Mouse (Mus musculus): ENCODE results near the gene Dnajb4.
A peak's percentile ranks its signal among the peaks of the same experiment; 100 is the strongest.

Gene Dnajb4

DNA sequence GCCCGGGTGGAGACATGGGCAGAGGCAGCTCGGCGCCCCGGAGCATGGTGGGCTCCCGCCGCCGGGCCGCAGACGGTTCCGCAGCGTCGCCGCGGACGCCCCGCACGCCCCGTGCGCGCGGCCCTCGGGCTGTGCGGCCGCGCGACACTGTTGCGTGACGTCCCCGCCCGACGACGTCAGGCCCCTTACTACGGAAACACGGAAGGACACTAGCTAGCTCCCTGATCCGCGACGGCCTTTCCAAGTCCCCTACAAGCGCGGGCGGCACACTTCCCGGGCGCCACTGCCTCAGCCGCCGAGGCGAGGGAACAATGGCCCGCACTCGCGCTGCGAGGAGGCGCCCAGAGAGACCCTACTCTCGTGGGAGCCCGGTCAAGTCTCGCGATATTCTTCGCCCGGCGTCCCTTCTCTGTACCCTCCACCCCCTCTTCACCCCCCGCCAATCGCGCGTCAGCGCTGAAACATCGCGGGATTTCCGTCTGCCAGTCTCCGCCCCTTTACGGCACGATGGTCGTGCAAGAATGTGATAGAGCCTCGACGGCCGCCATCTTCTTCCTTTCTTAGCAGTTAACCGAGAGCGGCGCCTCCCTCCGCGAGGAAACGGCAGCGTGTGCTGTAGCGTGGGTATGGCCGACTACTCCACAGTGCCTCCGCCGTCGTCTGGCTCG, at the start of gene Dnajb4, which contains the start of gene Fubp1:
Gene Dnajb4 (minus strand): TSS at position 336 of the 668 bp plus-strand sequence.
Gene Fubp1 (plus strand): TSS at position 456 of the 668 bp plus-strand sequence.
- DNase-seq, result peak; percentile 99

DNA sequence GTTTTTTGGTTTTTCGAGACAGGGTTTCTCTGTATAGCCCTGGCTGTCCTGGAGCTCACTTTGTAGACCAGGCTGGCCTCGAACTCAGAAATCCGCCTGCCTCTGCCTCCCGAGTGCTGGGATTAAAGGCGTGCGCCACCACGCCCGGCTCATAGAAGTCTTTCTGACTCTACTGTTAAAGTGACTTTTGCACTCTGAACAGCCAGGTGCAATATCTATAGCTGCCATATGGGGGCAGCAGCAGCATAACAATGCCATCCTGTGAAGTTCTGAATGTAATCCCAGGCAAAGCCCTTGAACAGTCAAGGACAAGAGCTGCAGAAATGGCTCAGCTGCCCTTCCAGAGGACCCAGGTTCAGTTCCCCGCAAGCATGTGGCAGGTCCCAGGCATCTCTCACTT, 49.3 kb upstream of the Dnajb4 start:
- DNase-seq, result peak; percentile 80

DNA sequence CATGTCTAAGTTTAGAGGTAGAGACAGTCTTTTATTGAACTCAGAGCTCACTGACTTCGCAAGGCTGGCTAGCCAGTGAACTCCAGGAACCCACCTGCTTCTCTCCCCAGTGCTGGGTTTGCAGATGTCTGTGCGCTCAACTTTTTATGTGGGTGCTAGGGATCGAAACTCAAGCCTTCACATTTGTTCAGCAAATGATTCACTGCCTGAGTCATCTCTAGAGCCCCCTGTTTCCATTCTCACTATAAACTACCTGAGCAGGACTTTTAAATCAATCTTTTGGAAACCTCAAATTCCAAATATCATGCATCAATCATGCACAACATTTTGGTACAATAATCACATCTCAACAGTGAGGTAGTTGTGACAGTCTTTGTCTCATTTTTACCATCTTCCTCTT, 47.4 kb upstream of the Dnajb4 start:
- DNase-seq, result no peak

DNA sequence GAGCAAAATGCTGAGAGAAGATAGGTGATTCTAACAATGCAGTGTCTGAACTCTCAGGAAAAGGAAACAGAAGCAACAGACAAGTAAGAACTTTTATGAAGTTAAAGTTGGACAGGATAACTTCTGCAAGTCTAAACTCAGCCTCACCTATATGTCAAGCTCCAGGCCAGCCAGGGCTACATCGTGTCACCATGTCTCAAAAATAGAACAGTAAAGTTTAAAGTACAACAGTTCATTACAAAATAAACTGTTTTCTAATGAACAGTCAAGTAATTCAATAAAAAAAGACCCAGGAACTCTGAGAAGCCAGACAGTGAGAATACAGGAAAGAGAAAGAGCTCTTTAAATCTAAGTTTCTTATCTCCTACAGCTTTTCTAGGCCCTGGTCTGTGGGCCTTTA, 40.4 kb upstream of the Dnajb4 start:
- no peak for DNase-seq

DNA sequence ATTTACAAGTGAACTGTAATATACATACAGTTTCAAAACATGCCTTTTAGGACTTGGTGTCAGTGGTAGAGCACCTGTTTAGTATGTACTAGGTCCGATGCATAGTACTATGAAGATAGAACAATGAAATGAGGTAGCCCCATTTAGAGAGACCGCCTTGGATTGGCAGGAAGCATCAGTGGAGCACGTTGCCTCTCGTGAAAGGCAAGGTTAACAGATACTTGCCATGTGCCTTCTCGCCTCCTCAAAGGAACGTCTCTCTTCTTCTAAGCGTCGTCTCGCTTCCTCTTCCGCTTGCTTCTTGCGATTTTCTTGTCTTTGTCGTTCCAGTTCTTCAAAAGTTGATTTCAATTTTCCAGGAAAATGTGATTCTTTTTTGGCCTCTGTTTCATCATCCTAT, 37.6 kb upstream of the Dnajb4 start:
- no peak for DNase-seq

DNA sequence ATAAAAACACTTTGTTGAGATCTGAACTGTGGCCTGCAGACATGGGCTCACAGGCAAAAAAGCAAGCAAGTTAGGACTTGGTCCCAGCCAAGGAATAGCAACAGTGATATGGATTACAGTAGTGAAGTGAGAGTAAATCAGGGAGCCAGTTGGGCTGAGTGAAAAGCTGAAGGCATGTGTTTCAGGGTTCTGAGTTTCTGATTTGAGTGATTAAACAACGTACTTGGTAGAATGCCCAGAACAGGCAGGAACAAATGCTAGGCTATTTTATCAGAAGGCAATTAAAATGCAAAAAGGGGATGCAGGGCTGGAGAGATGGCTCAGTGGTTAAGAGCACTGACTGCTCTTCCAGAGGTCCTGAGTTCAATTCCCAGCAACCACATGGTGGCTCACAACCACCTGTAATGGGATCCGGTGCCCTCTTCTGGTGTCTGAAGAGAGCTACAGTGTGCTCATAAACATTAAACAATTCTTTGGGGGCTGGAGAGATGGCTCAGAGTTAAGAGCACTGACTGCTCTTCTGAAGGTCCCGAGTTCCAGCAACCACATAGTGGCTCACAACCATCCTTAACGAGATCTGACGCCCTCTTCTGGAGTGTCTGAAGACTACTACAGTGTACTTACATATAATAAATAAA, 35.3 kb upstream of the Dnajb4 start:
- DNase-seq, result no peak

DNA sequence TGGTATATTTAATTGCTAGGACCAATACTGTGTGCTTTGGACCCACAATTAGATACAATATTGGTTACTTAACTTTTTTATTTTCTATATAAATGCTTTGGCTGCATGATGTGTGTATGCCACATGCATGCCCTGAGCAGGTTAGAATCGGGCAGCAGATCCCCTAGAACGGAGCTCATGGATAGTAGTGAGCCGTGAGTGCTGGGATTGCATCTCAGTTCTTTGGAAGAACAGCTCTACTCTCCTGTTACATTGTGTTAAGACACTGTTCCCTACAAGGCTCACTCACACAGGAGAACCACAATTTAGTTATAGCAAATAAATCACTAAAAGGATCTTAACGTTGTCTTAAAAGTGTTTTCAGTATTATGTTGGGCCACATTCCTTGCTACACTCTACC, 33.2 kb upstream of the Dnajb4 start:
- DNase-seq, result no peak

DNA sequence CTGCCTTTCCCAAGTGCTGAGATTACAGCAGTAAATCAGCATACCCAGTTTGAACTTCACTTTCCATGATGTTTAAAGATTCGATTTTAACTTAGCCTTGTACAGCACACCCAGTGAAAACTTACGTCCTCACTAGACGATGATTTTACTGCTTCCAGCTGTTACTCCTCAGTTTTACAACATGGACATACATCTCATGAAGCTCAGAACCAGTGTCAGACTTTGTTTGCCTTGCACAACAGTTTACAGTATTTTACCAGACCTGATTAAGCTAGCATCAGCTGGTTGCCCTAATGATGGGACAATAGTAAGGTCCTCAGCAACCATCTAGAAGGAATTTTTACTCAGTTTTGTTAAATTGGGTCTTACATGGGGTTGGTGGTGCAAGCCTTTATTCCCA, 31.0 kb upstream of the Dnajb4 start:
- no peak for DNase-seq

DNA sequence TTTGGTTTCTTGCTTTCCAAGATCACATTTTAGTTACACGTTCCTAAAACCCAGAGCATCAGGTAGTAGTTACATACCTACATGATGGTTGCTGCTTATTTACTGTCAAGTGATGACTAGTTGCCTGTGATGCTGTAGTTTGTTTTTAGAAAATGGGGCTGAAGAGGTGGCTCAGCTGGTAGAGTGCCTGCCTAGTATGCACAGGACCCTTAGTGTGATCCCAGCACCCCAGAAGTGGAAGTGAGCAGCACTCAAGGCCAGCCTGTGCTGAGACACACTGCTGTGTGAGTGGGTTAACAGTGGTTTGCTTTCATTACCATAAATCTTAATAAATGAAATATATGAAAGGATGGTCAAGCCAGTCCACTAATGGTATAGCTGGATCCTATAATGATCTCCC, 29.5 kb upstream of the Dnajb4 start:
- no peak for DNase-seq

DNA sequence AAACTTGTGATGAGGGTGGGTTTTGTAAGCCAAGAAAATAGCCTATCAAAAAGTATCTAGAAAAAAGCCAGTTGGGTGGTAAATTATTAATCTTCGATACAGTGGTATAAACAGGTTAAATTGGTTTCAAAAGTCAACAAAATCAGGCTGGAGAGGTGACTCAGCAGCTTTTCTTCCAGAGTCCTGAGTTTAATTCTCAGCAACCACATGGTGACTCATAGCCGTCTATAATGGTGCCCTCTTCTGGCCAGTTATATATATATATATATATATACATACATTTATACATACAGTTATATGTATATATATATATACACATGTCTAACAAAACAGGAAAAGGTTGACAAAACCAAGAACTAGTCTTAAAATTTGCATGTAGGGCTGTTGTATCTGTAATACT, 28.7 kb upstream of the Dnajb4 start:
- DNase-seq, result peak; percentile 33

DNA sequence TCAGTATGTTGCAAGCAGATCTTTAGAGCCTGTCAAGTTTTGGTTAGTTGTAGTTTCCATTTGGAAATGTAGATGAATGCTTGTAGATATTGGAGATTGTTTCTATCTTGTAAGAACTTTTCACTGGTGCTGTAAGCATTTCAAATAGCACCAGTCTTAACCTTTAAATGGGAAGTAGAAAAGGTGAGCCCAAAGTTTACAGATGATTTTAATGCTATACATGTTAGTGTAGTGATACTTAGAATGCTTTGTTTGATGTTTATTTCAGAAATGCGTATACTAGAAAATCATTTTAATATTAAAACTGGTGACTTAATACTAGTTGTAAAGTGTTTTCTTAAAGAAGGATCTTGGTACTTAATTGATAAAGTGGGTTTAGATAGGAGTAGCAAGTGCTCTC, 25.7 kb upstream of the Dnajb4 start:
- DNase-seq, result no peak

DNA sequence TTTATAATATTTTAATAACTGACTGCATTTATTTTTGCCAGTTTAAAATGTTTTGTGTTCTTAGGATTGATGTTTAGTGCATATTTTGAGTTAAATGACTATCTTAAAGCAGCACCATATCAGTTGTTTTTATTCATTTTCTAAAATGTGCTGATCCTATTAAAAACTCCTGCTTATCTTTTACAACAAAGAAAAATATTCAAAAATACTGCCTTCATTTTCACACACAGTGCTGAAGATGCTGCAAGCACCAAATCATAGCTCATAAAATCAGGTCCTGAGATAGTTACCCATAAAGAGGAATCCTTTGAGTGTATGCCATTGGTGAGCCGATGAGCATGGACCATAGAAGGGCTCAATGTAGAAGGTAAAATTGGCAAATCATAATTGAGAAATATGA, 25.1 kb upstream of the Dnajb4 start:
- no peak for DNase-seq

DNA sequence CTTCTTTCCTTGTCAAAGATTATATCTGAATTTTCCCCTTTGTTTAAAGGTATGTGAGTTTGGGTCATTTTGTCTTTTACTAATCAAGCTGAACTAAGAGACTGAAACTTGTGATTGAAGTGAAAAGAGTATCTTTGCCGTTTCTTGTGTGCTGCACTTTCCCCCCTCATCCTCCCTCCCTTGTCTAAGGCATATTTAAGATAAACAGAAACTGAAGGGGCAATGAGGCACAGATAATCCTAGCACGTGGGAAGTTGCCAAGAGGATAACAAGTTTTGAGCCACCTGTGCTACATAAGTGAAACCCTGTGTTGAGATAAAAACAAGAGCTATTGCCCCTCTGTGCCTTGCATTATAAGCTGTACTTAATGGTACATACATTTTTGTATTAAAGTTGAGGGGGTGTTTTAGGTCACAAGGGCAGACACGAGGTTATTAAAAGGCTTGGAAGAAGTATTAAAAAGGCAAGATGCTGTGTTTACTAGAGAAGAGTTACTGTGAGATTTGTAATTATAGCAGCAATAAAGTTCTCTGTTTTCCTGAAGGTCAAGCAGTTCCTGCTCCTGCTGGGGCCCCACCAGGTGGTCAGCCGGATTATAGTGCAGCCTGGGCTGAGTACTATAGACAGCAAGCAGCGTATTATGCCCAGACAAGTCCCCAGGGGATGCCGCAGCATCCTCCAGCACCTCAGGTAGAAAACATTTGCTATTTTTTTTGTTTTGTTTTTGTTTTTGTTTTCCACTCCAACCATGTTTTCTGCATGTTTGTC, 21.4 kb upstream of the Dnajb4 start:
- DNase-seq, result no peak

DNA sequence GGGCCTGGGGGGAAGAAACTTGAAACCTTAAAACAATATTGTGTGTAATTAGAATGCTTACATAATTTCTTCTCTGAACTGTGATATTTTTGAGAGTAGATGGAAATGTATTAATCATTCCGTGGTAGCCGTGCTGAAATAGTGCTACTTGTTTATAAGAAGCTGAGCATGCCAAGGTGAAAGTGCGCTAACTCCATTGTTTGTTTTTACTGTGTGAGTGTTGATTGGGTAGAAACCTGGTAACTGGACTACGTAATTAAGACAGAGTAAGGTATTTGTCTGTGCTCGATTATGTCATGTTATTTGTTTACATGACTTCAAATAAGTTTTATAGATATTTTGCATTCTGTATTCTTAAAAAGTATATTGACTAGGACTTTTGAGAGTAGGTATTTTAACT, 19.2 kb upstream of the Dnajb4 start:
- no peak for DNase-seq

DNA sequence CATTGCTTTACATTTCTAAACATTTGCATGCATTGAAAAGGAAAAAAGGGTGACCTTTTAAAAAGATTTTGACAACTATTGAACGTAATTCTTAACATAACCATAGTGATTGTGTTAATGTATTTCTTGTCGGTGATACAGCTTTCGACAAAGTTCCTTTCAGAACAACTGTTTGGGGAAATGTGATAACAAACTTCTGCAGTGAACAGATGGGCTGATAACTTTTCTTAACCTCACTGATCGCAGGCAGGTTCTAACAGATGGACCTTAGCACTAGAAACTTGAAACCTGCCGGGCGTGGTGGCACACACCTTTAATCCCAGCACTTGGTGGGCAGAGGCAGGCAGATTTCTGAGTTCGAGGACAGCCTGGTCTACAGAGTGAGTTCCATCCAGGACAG, 18.7 kb upstream of the Dnajb4 start:
- no peak for DNase-seq

DNA sequence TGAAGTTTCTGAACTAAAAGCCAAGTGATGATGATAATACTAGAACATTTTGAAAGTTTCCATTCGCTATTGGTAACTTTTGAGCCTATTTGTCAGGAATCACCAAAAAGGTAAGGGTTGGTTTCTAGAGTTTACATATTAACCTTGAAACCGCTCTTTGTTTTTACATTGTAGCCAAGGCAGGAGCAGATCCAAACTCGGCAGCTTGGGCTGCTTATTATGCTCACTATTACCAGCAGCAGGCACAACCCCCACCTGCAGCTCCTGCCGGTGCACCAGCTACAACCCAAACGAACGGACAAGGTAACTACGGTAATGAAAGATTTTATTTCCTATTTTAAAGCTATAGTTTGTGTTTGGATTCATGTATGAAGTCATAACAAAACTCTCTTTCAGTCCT, 15.8 kb upstream of the Dnajb4 start:
- no peak for DNase-seq

DNA sequence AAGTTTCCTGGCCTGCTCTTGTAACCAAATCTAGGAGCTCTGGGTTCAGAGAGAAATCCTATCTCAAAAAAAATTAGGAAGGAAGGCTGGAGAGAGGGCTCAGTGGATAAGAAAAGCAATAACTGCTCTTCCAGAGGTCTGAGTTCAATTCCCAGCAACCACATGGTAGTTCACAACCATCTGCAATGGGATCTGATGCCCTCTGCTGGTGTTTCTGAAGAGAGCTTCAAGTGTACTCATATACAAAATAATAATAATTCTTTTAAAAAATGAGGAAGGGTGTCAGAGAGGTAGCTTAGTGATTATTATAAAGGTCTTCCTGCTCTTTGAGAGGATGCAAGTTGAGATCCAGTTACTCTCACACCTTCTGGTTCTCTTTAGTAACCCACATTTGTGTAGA, 14.8 kb upstream of the Dnajb4 start:
- DNase-seq, result no peak

DNA sequence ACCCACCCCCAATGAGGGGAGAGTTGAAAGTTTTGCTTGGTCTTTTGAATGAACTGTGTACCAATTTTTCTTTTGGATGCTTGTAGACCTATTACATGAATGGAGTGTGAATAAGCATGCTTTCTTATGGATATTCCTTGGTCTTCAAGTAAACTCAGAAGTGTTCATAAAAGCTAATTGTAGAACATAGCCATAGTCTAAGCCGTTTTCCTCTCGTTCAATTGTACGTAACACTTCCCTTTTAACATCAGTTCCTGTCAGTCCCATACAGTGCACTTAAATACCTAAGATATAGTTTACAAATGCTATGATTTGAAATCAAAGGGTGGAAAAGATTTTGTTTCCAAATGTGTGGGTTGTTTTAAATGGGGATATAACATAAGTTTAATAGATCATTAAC, 3.3 kb upstream of the Dnajb4 start:
- DNase-seq, result no peak

DNA sequence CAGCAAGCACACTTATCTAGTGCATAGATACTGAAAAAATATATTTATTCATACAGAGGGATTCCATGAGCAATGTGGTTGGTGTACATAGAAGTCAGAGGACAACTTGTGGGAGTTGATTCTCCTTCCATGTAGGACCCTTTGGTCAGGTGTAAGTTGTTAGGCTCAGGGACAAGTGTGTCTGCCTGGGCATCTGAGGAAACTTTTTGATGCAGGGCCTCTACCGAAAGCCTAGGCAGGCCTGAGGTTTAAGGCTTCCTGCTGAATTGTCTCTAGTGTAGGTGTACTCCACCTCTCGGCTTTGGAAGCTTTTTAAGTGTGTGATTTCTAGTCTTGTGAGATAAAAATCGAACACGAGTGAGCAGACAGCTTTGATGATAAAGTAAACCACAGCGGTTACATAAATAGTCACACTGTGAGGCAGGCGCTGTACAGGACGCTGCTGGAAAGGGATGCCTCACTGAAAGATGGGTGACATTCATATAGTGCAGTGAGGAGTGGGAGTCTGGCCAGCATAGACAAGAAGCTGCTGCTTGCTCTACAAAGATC, 1.7 kb upstream of the Dnajb4 start:
- DNase-seq, result no peak

DNA sequence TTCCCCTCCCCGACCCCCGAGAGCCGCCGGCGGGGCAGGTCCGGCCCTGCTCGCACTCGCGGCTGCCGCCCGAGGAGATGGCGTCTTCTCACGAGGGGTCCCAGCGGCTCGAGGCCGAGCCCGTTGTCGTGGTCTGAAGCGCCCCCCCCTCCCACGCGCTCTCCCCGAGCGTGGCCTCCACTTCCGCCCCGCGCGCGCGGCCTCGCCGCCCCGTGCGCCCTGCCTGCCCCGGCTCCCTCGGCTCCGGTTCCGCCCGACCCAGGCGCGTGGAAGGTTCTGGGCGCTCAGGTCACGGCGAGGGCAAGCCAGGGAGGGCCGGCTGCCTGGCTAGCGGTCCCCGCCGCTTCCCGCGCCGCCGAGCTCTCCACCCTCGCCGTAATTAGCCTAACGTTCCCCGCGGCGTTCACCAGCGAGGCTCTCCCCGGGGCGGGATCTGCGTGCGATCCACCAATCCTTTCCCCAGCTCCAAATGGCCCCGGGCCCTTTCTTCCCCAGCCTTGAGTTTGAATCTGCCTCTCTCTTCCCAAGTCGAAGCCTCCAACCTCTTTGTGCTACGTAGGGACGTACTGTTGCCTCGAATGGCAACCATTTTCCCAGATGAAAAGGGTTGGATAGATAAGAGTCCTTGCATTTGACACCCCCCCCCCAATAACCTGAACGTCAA, 758 bp upstream of the Dnajb4 start:
- DNase-seq, result peak; percentile 73

DNA sequence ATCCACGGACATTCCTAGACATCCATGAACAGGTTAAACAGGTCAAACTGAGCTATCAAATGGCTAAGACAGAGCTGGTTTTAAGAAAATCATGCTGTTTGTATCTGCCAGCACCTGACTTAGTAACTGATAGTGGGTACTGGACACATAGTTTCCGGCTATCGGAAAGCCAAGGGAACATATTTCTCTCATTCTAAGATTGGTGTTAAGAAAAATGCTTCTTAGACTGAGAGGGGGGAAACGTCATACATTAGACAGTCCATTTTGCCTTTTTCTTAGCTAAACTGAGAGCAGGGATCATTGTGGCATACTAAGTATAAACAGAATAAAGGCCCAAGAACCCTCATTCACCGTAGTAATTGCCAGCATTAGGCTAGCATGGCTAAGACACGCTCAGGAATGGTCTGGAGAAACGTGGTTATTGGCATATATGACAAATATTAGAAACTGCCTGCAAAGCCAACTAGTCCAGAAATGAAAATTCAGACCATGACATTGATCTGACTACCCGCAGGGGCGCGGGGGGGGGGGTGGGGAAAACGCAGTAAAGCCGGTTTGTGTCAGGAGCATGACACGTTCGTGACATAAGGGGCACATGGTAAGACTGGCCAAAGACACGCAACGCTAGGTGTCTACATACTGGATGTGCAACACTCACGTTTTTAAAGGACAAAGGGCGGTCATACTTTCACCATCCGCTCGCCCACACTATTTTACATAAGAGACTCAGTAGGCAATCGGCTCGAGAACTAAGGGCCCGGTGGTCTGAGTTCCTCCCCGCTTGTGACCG, 730 bp downstream of the Dnajb4 start:
- peak; percentile 66 for DNase-seq

DNA sequence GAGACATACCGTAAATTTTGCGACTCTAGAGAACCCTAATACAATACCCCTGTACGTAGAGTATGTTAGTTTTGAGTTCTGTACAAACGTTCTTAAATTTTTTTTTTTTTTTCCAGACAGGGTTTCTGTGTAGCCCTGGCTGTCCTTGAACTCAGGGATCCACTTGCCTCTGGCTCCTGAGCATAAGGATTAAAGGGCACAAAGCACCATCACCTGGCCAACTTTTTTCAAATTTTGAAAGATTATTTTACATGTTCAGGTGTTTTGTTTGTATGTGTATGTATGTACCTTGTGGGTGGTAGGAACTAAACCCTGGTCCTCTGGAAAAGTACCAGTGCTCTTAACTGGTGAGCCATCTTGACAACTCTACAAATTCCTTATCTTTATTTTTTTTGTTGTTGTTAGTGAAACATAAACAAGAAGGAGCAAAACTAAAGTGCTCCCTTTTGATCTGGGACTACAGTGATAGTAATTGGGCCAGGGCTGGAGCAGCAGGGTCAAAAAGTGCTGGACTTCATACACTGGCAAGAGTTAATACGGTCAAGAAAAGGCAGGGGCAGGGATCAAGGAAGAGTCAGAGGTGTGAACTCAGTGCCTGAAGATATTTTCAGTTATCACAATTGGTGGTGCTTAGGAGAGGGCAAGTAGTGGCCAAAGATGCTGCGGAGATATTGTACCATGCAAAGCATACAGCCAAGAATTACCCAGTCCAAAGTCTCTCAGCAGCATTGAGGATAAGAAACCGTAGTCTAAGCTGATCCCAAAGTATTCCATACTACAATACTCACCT, 1.8 kb downstream of the Dnajb4 start:
- no peak for DNase-seq
